Mouse (Mus musculus) monocyte, adult 2 months (primary cell): ENCODE data around the gene Sigirr.

Experiments used
- DNase-seq, 2 experiments: peaks; one replicate each; pipeline ENCODE4 v3.0.0; 2022; ENCODE audit warnings: low spot score in 2 of 2, low read depth in 1 of 2

Gene Sigirr

GRCm38 (mm10) chr7:141097177-141097576, 3.2 kb downstream of the Sigirr start:
- DNase-seq, result no peak

GRCm38 (mm10) chr7:141096649-141097056, 3.7 kb downstream of the Sigirr start:
- DNase-seq, result peak in 1 of 2 experiments; percentile 44

DNA sequence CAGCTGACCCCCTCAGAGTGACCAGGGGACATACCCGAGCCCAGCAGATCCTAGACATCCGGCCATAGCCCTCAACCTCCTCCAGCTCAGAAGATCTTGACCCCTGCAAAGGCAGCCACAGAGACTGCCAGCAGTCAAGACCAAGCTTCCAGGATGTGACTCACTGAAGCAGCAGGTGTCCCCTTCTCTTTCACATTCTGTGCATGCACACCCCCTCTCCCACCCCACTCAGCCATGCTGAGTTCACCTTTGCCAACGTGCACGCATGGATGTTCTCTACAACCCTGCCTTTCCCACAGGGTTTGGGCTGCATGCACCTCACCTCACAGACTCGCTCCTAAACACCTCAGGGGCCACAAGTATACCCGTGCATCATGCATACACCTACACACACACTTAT, 4.4 kb downstream of the Sigirr start:
- no peak for DNase-seq

DNA sequence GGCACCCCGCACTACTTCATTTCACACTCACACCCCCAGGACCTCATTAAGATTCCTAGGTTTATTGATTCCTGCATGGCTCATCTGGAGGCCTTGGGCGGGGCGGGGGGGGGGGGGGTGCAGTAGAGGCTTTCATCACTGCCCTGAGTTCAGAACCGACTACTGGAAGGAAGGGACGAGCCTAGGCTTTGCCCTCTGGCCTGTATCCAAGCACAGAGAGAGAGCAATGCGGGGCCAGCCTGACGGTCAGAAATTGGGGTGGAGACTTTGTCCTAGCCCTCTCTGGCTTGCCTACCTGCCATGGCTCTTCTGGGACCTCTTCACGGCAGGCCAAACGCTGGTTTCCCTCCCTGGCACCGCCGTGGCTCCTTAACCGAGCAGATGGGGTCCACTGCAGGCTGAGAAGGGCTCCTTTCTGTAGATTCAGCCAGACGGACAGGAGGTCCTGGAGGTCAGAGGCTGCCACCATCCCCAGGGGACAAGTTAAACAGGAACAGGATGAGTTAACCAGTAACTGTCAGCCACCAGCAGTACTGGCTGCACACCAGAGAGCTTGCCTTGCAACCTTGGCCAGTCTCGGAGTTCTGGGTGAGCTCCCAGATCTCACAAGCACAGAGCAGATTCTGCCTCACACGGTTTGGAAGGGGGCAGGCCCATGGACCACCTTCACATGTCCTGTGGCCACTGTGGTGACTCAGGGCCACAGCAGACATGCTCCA, 5.7 kb downstream of the Sigirr start:
- DNase-seq, result no peak

DNA sequence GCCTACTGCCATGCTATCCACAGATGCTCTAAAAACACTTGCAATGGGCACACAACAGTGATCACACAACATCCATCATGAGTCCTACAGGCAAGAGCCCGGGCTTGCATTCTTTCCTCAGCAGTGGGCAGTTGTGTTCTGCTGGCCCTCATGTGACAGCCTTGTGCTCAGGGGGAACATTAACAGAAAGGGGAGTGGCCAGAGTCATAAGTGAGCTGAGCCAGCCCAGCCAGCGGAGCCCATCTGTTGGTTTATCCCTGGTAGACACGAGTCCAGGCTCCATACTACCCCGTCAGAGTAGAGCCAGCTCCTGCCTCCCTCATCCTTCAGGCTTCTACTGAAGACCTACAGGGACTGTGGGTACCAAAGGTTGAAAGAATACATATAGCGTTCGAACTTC, 6.4 kb downstream of the Sigirr start:
- DNase-seq, result no peak

GRCm38 (mm10) chr7:141092051-141092735, 8.2 kb downstream of the Sigirr start:
- peak; percentile 65 to 68 for DNase-seq

DNA sequence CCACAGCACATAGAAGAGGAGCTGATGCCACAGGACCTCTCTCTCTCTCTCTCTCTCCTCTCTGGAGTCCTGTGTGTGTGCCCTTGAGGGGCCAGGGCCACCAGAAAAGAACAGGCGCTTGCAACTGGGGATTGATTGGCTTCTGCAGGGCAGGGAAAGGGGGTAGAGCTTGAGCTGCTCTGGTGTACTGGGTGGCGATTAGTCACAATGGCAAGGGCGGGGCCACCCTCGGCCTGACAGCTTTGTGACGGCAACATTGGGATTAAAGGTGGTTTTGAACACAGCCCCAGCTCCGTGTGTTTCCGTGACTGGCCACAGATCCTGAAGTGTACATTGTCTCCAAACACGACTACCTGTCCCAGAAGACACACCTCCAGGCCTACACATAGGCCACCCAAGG, 10.1 kb downstream of the Sigirr start:
- DNase-seq, result no peak

- DNase-seq, result no peak
Observed at GRCm38 (mm10) chr7:141088473-141088872, 11.9 kb downstream of the Sigirr start.

DNA sequence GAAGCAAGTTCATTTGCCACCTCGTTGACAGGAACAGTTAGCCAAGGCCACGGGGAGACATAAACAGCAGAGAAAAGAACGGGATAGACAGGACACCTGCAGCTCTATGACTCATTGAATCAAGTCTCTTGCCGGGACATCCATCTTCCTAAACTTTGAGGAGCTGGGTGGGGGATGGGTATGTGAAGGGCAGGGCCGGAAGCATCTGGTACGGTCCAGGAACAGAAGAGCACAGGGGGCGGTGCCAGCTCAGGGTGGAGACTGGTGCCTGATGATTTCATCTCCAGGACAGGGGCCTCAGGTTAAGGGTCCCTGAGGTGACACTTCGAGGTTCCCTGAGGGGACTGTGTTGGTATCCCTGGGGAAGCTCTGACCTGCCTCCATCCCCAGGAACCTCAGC, 12.5 kb downstream of the Sigirr start:
- DNase-seq, result no peak

- DNase-seq, result no peak
Observed at GRCm38 (mm10) chr7:141079481-141080449, 20.6 kb downstream of the Sigirr start.

GRCm38 (mm10) chr7:141078876-141079275, 21.5 kb downstream of the Sigirr start:
- DNase-seq, result no peak

DNA sequence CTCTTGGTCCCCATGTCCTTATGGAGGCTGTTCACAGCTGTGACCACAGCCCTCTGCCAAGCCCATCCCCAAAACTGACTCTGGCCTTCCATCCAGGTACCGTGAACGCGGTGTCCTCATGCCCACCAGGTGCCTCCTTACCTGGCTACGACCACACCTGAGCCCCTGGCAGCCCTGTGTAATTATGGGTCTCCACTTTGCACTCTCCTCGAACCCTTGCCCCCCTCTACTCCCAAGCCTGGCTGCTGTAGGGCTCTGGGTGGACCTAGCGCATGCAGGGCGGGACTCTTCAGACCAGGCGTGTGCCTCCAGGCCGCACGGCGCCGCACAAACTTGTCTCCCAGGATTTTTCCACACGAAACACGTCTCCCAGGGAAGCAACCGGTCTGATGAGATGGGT, 22.5 kb downstream of the Sigirr start, which contains the start of gene Pkp3:
TSS of gene Pkp3 (plus strand) at position 378 of the 400 bp plus-strand sequence.
- DNase-seq, result no peak

- DNase-seq, result no peak
Observed at GRCm38 (mm10) chr7:141073782-141074181, 26.6 kb downstream of the Sigirr start.

DNA sequence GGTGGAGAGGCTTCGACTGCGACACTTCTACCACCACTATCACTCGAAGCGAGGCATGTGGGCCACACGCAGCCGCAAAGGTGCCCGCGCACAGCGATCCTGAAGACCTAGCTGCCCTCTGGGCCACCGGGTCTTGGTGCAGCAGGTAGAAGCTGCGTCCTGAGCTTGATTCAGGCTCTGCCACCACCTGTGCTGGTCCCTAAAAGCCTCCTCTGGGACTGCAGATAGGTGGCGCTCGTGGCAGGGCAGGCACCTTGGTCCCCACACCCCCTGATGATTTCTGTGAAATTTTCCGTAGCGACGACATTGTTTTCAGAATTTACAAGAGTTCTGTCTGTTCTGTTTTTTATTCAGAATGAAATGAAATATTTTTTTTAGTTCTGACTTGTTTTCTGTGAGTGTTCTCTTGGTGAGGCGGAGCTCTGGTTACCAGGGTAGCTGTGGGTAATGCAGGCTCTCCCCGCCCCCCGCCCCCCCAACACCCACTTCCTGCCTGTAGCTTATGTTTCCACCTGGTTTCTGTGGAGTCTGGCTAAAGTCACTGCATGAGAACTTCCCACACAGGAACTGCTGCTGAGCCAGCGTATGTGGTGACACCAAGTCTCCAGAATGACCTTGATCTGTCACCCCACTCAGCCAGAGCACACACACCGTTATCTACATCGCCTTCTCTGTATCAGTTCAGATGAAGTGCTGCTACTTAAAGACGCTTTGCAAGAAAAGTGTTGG, 28.2 kb downstream of the Sigirr start:
- DNase-seq, result no peak

- peak in 1 of 2 experiments; percentile 45 for DNase-seq
Observed at GRCm38 (mm10) chr7:141070058-141070862, 30.1 kb downstream of the Sigirr start.

DNA sequence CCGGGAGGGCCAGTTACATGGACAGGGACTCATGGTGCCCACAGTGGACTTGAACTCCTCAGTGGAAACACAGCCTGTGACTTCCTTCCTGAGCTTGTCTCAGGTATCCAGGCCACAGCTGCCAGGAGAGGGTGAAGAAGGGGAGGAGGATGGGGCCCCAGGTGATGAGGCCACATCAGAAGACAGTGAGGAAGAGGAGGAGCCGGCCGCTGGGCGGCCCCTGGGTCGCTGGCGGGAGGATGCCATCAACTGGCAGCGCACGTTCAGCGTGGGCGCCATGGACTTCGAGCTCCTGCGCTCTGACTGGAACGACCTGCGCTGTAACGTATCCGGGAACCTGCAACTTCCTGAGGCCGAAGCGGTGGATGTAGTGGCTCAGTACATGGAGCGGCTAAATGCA, 32.0 kb downstream of the Sigirr start:
- DNase-seq, result no peak

DNA sequence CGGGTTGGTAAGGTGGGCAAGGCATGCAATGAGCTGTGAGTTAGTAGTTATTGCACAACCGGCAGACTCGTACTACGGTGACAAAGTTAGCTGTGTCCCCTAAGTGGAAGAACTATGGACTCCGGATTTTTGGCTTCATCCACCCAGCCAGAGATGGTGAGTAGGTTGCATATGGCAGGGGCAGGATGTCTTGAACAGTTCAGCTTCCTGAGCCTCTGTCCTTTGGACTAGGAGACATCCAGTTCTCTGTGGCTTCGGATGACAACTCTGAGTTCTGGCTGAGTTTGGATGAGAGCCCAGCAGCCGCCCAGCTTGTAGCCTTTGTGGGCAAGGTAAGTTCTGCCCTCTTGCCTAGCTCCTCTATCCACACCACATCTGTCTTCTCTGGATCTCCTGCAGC, 35.8 kb downstream of the Sigirr start:
- no peak for DNase-seq

DNA sequence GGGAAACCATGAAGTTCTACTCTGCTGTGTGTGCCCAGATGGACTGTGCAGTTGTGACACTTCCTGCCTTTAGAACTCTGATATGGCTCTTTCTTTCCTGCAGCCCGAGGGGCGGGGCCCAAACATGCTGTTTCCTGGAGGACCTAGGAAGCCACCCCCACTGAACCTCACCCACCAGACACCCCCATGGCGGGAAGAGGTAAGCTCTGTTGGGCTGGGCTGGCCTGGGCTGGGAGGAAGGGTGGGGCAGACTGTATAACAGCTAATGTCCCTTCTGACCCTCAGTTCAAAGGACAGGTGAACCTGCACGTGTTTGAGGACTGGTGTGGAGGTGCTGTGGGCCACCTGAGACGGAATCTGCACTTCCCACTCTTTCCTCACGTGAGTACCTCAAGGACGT, 36.2 kb downstream of the Sigirr start:
- no peak for DNase-seq

DNA sequence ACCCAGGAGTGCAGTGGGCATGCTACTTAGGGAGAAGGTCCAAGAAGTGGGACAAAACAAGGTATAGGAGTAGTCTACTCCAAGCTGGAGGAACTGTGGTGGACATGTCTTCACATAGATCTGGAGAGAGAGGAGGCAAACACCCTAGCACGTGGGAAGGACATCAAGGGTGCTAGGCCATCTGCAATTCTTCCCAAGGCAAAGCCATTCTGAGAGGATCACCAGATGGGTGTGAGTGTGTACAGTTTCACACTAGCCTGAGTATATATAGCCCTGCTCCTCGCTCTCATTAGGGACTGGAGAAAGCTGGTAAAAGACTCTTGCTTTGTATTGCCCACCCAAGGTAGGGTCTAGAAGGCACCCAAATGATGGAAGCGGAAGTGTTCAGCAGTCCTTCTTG, 37.0 kb downstream of the Sigirr start:
- DNase-seq, result no peak

- DNase-seq, result no peak
Observed at GRCm38 (mm10) chr7:141062525-141062924, 37.8 kb downstream of the Sigirr start.
